Mouse (Mus musculus): ENCODE measurements around the gene Gm11992.

Gm11992 gene

GRCm38 (mm10) chr11:9048011-9048702 lies at the start of gene Gm11992:
Gene Gm11992 (plus strand): TSS chr11:9048594.
- DNase-seq = peak; percentile 22

GRCm38 (mm10) chr11:9008761-9009160 lies 39.6 kb upstream of the Gm11992 start:
- no peak for DNase-seq

- DNase-seq = peak; percentile 29
Observed at GRCm38 (mm10) chr11:9010416-9010815, 38.0 kb upstream of the Gm11992 start.

DNA sequence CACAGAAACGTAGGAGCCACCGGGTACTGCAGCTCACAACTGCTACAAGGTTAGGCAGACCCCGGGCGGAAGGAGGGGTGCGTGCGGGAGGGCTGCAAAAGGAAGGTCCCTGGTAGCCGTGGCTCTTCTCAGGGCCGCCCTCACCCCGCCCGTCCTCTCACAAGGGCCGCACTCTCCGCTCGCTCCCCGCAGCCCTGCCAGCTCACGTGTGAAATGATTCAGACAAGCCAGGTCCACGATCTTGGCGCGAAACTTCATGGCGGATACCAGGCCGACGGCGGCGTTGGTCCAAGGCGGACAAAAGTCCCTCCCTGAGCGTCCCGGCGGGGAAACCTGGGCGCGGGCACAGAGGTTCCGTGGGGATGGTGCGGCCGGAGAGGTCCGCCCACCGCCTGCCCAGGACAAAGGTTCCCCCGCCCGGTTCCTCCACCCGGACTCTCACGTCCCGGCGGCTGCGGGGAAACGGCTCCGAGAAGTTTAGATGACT lies 37.5 kb upstream of the Gm11992 start, which contains the start of gene Hus1:
Gene Hus1 (minus strand): TSS at position 339 of the 487 bp plus-strand sequence.
- peak; percentile 84 for DNase-seq

GRCm38 (mm10) chr11:9011348-9011747 lies 37.0 kb upstream of the Gm11992 start:
- no peak for DNase-seq

GRCm38 (mm10) chr11:9014740-9015139 lies 33.7 kb upstream of the Gm11992 start:
- DNase-seq = no peak

DNA sequence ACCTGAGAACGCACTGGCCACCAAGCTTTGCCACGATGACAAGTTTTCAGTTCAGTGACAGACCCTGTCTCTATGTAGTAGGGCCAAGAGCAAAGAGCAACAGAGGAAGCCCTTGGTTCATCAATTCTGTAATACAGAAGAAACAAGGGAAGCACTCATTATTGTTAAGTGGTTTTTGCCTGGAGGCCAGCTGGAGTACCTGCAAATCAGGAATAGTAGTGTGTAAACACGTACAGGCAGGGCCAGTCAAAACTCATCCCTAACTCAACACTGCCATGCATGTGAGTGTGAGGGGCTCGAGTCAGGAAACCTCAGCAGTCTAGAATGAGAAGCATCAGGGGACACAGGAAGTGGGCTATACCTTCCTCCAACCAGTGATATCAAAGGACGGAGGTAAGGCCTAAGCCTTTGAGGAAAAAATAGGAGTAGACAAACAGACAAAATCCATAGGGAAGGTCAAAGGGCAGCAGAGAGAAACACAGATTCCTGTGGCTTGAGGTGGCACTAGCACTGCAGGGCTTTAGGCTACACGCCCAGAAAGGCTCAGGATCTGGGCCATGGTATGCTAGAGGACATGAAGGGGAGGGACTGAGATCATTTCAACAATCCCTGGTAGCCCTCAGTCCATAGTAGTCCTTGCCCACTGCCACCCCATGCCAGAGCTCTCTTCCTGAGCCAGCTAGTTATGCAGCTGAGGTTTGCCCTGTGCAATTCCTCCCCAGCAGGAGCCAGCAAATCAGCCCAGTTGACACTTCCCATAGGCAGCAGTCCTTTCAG lies 29.7 kb upstream of the Gm11992 start:
- DNase-seq = no peak

- no peak for DNase-seq
Observed at GRCm38 (mm10) chr11:9020207-9020606, 28.2 kb upstream of the Gm11992 start.

- DNase-seq = no peak
Observed at GRCm38 (mm10) chr11:9024782-9025181, 23.6 kb upstream of the Gm11992 start.

DNA sequence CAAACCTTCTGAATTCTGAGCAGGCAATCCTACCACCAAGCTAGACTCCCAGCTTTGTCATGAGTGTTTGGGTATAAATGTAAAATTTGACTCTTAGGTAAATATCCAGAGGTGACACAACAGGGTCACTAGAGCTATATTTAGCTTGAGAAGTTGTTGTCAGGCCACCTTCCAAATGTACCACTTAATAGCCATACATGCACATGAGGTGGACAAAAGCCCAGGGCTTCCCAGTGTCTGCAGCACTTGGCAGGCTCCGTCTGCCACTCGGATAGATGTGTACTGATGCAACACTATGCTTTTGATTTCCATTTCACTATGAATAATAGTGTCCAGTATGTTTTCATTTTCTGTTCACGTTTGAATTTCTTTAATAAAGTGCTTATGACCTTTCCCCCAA lies 23.2 kb upstream of the Gm11992 start:
- no peak for DNase-seq

DNA sequence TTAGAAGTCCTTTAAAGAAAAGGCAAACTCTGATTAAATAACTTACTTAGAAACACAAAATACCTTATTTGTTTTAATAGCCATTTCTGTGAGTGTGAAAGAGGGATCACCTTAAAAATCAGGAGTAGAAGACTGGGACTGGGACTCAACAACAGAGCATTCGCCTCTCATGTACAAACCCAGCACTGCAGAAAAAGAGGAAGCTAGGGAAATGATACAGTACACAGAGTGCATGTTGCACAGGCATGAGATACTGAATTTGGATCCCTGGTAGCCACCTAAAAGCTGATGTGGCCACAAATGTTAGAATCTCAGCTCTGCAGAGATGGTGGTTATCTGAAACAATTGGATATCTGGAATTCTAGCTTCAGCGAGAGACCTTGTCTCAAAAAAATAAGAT lies 16.9 kb upstream of the Gm11992 start:
- no peak for DNase-seq

- DNase-seq = no peak
Observed at GRCm38 (mm10) chr11:9046546-9046945, 1.8 kb upstream of the Gm11992 start.

DNA sequence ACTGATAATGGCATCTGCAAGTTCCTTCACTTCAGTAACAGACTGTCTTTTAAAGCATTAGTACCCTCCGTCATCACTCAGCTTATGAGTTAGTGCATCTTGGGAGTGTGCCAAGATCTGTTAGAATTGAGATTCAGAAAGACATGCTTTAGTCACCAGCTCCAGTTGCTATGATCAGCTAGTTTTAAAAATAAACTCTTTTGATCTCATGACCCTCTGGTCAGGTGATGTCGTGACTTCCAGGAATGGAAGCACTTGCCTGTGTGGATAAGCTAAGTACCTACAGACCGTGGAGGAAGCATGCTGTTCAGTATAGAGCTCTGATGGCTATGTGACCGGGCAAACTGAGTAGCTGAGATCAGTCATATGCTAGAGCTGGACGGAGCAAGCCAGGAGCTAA lies 1.4 kb upstream of the Gm11992 start:
- no peak for DNase-seq

DNA sequence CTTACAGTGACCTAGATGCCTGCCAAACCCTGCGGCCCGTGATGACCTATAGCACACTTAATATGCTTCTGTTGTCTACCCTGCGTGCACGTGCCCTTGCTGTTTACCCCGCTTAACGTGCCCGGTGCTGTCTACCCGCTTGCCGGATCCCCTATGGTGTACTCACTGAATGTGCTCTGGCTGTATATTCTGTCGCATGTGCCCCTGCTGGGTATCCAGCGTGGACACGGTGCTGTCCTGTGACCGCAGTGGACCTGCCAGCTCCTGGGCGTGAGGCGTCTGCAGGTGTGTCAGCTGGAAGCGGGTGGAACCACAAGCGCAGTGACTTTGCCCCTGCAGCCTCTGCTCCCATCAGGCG lies 288 bp downstream of the Gm11992 start, which contains the start of gene Sun3:
Gene Sun3 (minus strand): TSS at position 289 of the 358 bp plus-strand sequence.
- no peak for DNase-seq

- DNase-seq = no peak
Observed at GRCm38 (mm10) chr11:9050241-9050640, 1.8 kb downstream of the Gm11992 start.

DNA sequence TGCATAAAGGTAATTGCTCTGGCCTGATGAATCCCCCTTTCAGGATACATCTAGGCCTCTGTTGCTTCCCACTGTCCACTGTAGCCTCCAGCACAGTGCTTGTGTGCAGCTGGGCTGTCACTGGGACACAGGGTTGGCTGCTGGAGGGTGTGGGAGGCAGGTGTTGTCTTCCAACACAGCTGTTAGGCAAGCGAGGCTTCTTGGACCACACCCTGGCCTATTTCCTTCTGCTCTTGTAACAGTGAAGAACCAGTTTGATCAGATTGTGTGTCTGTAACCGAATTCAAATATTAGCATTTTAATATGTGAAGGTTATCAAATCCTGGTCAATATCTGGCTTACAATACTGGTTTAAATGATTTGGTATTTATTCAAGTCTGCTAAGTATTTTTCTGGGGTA lies 3.5 kb downstream of the Gm11992 start:
- DNase-seq = no peak

- no peak for DNase-seq
Observed at GRCm38 (mm10) chr11:9056937-9057336, 8.5 kb downstream of the Gm11992 start.

DNA sequence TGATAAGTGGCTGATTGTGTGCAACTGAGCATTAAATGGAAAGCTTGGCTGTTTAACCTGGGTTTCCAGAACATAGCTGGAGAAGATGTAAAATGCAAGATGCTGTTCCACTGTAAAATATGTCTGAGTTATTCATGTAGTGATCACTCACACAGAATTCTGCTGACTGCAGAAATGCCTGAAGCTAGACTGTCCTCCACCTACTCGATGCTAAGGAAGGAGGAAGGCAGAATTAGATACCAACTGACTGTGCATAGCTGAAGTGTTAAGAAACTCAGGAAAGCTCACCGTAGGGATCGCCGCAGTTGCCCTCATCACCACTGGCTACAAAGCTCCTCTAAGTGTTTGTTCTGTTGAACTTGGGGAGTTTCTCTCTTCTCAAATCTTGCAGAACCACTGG lies 9.3 kb downstream of the Gm11992 start:
- no peak for DNase-seq

- no peak for DNase-seq
Observed at GRCm38 (mm10) chr11:9060029-9060428, 11.6 kb downstream of the Gm11992 start.

- no peak for DNase-seq
Observed at GRCm38 (mm10) chr11:9060484-9060883, 12.1 kb downstream of the Gm11992 start.

GRCm38 (mm10) chr11:9076444-9076843 lies 28.1 kb downstream of the Gm11992 start:
- no peak for DNase-seq

- no peak for DNase-seq
Observed at GRCm38 (mm10) chr11:9113189-9113588, 64.8 kb downstream of the Gm11992 start.

DNA sequence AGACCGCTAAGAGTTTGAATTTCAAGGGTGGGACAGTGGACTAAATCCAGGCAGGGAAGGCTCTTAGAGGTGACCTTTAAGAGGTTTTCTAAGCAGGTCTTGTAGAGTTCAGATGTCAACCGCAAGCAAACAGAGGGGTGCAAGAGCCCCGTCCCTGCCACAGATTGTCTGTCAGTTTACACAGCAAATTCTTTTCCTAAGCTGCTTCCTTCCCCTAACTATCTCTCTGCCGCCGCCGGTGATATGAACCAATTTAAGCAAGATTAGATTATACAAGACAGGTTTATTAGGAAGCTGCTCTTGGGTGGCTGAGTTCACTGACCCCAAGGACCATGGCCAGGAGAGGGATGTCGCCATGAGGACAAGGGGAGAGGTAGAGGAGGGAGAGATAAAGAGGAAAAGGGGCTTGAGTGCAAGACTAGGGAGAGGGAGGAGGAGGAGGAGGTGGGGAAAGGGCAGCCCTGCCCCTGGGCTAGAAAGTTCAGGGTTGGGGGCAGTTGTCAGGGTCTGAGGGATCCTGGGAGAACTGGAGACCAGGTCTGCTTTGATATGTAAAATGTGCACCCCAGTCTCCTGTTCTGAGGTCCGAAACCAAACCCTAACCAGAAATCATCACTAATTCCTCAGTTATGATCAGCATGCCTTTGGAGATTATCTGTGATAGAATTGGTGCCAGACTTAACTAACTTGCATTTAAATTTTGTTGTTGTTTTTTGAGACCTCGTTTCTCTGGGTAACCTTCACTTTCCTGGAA lies 67.2 kb downstream of the Gm11992 start:
- no peak for DNase-seq
